Mouse (Mus musculus) kidney, adult 2 months (tissue): Measurements from ENCODE around the gene Kcnk16.

ENCODE experiments used
- CTCF ChIP-seq: fragments of 200-500 bp; conservative IDR thresholded peaks from 2 replicates; pipeline ENCODE4 v1.5.1; 2011; ENCODE audit warnings: low read depth, mild to moderate bottlenecking, control low read depth, low read length, moderate library complexity, mixed read lengths; ENCODE audit not compliant: insufficient read depth, insufficient read length
- POLR2A ChIP-seq: fragments of 200-500 bp; IDR thresholded peaks from one replicate; pipeline ENCODE4 v1.6.1; 2011; ENCODE audit warnings: low read depth, low read length, control low read depth

DNA sequence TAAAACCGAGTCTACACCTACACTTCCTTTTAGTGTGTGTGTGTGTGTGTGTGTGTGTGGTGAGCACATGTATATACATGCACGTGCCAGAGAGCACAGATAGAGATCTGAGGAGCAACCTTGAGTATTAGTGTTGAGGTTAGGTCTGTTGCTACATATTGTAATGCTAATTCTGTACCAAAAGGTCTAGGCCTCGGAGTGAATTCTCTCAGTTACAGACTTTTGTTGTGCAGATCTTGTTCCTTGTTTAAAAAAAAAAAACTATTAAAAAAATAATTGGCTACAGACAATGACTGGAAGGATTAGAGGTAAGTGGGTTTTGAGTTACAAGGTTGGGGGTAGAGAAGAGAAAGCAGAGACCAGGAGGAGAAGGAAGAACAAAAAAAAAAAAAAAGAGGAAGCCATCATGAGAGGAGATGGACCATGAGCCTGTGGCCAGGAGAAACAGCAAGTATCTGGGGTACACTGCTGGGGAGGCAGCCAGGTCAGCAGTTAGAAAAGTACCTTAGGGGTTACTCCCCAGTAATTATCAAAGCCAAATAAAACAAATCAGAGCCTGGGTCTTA is 51.6 kb downstream of the Kcnk16 start:
- TF ChIP-seq CTCF (no peak), POLR2A (no peak)
